Mouse (Mus musculus) MEL (cell line): ENCODE data around the gene Mal. TPM values are rescaled to one million over a fixed set of nuclear protein-coding genes. Genes with fewer than 3 reads are reported as not detected.

Source experiments
- DNase-seq: peaks from one replicate; pipeline ENCODE4 v3.0.0; 2011; ENCODE audit warnings: low read depth, low spot score
- H3K27ac ChIP-seq: 2 replicates; pipeline ENCODE4 v1.5.1; 2012; ENCODE audit warnings: low read depth, mild to moderate bottlenecking, control low read depth, low read length, moderate library complexity; ENCODE audit not compliant: control insufficient read depth
- H3K27me3 ChIP-seq, 2 experiments: fragments of 150-350 bp in 1 of 2; sonication (generic) in 1 of 2; 2 replicates each; pipeline ENCODE4 v1.6.1; 2012; ENCODE audit warnings: low read length in 2 of 2, mild to moderate bottlenecking in 2 of 2, improper control_type of control experiment in 1 of 2, moderate library complexity in 1 of 2; ENCODE audit not compliant: insufficient read depth in 2 of 2, control insufficient read depth in 1 of 2
- H3K36me3 ChIP-seq, 2 experiments: 2 replicates each; pipeline ENCODE4 v1.6.1; 2012 to 2014; ENCODE audit warnings: low read length in 2 of 2, improper control_type of control experiment in 1 of 2, inconsistent platforms in 1 of 2, mild to moderate bottlenecking in 1 of 2; ENCODE audit not compliant: insufficient read depth in 2 of 2, control insufficient read depth in 1 of 2
- H3K4me1 ChIP-seq, 2 experiments: fragments of 150-350 bp in 1 of 2; sonication (generic) in 1 of 2; 2 replicates each; pipeline ENCODE4 v1.6.1; 2012; ENCODE audit warnings: low read length in 2 of 2, improper control_type of control experiment in 1 of 2, mild to moderate bottlenecking in 1 of 2; ENCODE audit not compliant: insufficient read depth in 2 of 2, control insufficient read depth in 1 of 2
- H3K4me3 ChIP-seq, 2 experiments: fragments of 150-350 bp in 1 of 2; sonication (generic) in 1 of 2; 2 replicates each; pipeline ENCODE4 v1.5.1; 2012; ENCODE audit warnings: low read depth in 2 of 2, low read length in 2 of 2, mild to moderate bottlenecking in 2 of 2, moderate library complexity in 2 of 2, control low read depth in 1 of 2, improper control_type of control experiment in 1 of 2; ENCODE audit not compliant: control insufficient read depth in 1 of 2, insufficient read depth in 1 of 2
- H3K79me2 ChIP-seq: 2 replicates; pipeline ENCODE4 v1.6.1; 2012; ENCODE audit warnings: mild to moderate bottlenecking, low read length, moderate library complexity; ENCODE audit not compliant: control insufficient read depth, poor library complexity, insufficient read depth
- H3K9ac ChIP-seq: 2 replicates; pipeline ENCODE4 v1.6.1; 2012; ENCODE audit warnings: low read depth, mild to moderate bottlenecking, control low read depth, low read length, moderate library complexity; ENCODE audit not compliant: control insufficient read depth, poor library complexity, severe bottlenecking
- H3K9me3 ChIP-seq: fragments of 150-350 bp; sonication (generic); replicated peaks from 2 replicates; pipeline ENCODE4 v1.6.1; 2012; ENCODE audit warnings: mild to moderate bottlenecking, low read length, improper control_type of control experiment, moderate library complexity; ENCODE audit not compliant: insufficient read depth
- CTCF ChIP-seq, 3 experiments: IDR thresholded peaks in 2 of 3; conservative IDR thresholded peaks in 1 of 3; 2 replicates each; pipeline ENCODE4 v1.5.1; 2011 to 2012; ENCODE audit warnings: low read length in 3 of 3, low read depth in 2 of 3, mild to moderate bottlenecking in 2 of 3, improper control_type of control experiment in 1 of 3, inconsistent platforms in 1 of 3, mixed read lengths in 1 of 3, moderate library complexity in 1 of 3; ENCODE audit not compliant: control insufficient read depth in 1 of 3, insufficient read depth in 1 of 3, poor library complexity in 1 of 3, severe bottlenecking in 1 of 3
- GABPA ChIP-seq: IDR thresholded peaks from 2 replicates; pipeline ENCODE4 v1.6.1; 2012; ENCODE audit warnings: low read depth, mild to moderate bottlenecking, inconsistent platforms, low read length, improper control_type of control experiment, moderate library complexity
- GATA1 ChIP-seq: IDR thresholded peaks from 2 replicates; pipeline ENCODE4 v1.6.1; 2011; ENCODE audit warnings: low read depth, low read length, improper control_type of control experiment
- HCFC1 ChIP-seq: IDR thresholded peaks from 2 replicates; pipeline ENCODE4 v1.6.1; 2012; ENCODE audit warnings: low read depth, mild to moderate bottlenecking, inconsistent platforms, low read length, improper control_type of control experiment, moderate library complexity
- MAX ChIP-seq: IDR thresholded peaks from 2 replicates; pipeline ENCODE4 v1.6.1; 2011; ENCODE audit warnings: low read length, improper control_type of control experiment
- MXI1 ChIP-seq: IDR thresholded peaks from 2 replicates; pipeline ENCODE4 v1.6.1; 2011; ENCODE audit warnings: mild to moderate bottlenecking, low read depth, low read length, improper control_type of control experiment
- MYC ChIP-seq: IDR thresholded peaks from 2 replicates; pipeline ENCODE4 v1.6.1; 2011; ENCODE audit warnings: low read depth, mild to moderate bottlenecking, low read length, improper control_type of control experiment, moderate library complexity
- NRF1 ChIP-seq: IDR thresholded peaks from 2 replicates; pipeline ENCODE4 v1.6.1; 2014; ENCODE audit warnings: low read depth, mild to moderate bottlenecking, inconsistent platforms, low read length, improper control_type of control experiment, moderate library complexity; ENCODE audit not compliant: poor library complexity, insufficient read depth, severe bottlenecking
- POLR2A ChIP-seq, 2 experiments: IDR thresholded peaks; 2 replicates each; pipeline ENCODE4 v1.6.1; 2011 to 2012; ENCODE audit warnings: low read length in 2 of 2, mild to moderate bottlenecking in 2 of 2, control low read depth in 1 of 2, improper control_type of control experiment in 1 of 2, low read depth in 1 of 2, moderate library complexity in 1 of 2; ENCODE audit not compliant: control insufficient read depth in 1 of 2, insufficient read depth in 1 of 2, poor library complexity in 1 of 2
- RAD21 ChIP-seq: IDR thresholded peaks from 2 replicates; pipeline ENCODE4 v1.6.1; 2011; ENCODE audit warnings: mild to moderate bottlenecking, low read depth, low read length, improper control_type of control experiment
- SMC3 ChIP-seq: IDR thresholded peaks from 2 replicates; pipeline ENCODE4 v1.6.1; 2011; ENCODE audit warnings: low read depth, low read length, improper control_type of control experiment
- TAL1 ChIP-seq: IDR thresholded peaks from 2 replicates; pipeline ENCODE4 v1.6.1; 2012; ENCODE audit warnings: mild to moderate bottlenecking, inconsistent platforms, low read length, moderate library complexity, mixed read lengths
- USF1 ChIP-seq: IDR thresholded peaks from 2 replicates; pipeline ENCODE4 v1.6.1; 2014; ENCODE audit warnings: low read depth, mild to moderate bottlenecking, inconsistent platforms, low read length, improper control_type of control experiment, moderate library complexity
- USF2 ChIP-seq, 2 experiments: IDR thresholded peaks; 2 replicates each; pipeline ENCODE4 v1.6.1; 2011 to 2012; ENCODE audit warnings: improper control_type of control experiment in 2 of 2, low read length in 2 of 2, borderline replicate concordance in 1 of 2, inconsistent platforms in 1 of 2, low read depth in 1 of 2, mild to moderate bottlenecking in 1 of 2; ENCODE audit not compliant: insufficient read depth in 1 of 2
- ZKSCAN1 ChIP-seq: IDR thresholded peaks from 2 replicates; pipeline ENCODE4 v1.6.1; 2012; ENCODE audit warnings: low read depth, mild to moderate bottlenecking, inconsistent platforms, low read length, improper control_type of control experiment, moderate library complexity
- ZNF384 ChIP-seq: IDR thresholded peaks from 2 replicates; pipeline ENCODE4 v1.6.1; 2012; ENCODE audit warnings: low read depth, mild to moderate bottlenecking, inconsistent platforms, low read length, improper control_type of control experiment
- polyA plus RNA-seq, 2 experiments: library from polyadenylated mRNA; stranded (reverse) in 1 of 2; unstranded in 1 of 2; fragments of >175 nt in 1 of 2; fragments of >200 nt in 1 of 2; gene quantifications; 2 replicates each; pipeline versions ENCODE4 v1.2.1 to v1.2.4; 2012; ENCODE audit warnings: low replicate concordance in 2 of 2, low read depth in 1 of 2; ENCODE audit not compliant: insufficient read length in 2 of 2, insufficient read depth in 1 of 2, missing spikeins in 1 of 2
- total RNA-seq: library from RNA; depleted of rRNA; stranded (reverse); fragments of 300-350 nt; gene quantifications from 2 replicates; pipeline ENCODE4 v1.2.3, GENCODE M21; 2012

Gene Mal
- total and polyA plus RNA-seq, 3 experiments = not detected

DNA sequence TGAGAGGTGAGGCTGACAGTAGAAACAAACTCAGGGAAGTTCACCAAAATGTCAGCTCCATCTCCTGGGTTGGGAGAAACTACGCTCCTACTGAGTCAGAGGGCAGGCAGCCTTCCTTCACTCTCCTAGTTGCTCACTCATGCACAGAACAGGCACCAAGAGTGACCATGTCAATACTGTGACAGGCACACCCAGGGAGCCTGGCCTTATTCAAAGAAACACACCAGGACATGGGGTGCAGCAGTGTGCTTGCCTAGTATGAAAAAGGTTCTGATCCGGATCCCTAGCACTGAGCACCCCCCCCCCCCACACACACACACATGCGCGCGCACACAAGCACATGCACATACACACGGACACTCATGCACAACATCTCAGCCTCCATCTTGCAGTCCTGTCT, 8.3 kb downstream of the Mal start:
- Histone ChIP-seq H3K27ac (no peak overlapping the region), H3K4me3 (no peak overlapping the region), H3K9ac (no peak overlapping the region), H3K36me3 (no peaks in the 10 kb centered on the region), H3K27me3 (peaks cover 1 to 9% of the 10 kb centered on the region in 2 experiments; a peak in 3 of 4 replicates), H3K9me3 (no peaks in the 10 kb centered on the region), H3K79me2 (no peaks in the 10 kb centered on the region), H3K4me1 (no peaks in the 10 kb centered on the region)
- no peak for DNase-seq
- TF ChIP-seq HCFC1 = no peak
- no peak for TF ChIP-seq MAX
- no peak for TF ChIP-seq NRF1
- no peak for TF ChIP-seq GATA1

DNA sequence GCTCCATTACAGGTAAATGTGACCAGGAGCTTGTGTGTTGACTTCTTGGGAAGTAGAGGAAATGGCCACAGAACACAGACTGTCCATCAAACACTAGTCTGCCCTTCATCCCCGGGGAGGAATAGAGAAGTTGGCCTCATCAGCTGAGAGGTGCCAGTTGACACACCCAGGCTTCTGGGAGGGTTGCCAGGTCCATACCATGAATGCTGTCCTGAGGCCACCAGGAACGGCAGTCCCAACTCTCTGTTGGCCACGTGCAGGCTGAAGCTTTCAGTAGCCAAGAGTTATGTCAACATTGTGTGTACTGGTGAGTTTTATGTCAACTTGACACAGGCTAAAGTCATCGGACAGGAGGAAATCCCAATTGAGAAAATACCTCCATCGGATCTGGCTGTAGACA, 9.6 kb downstream of the Mal start:
- TF ChIP-seq CTCF (IDR thresholded peaks at IDR 0.05 in 2 of 3, conservative IDR thresholded peaks at IDR 0.05 in 1 of 3; ENCODE audit: control insufficient read depth in 1 of 3, insufficient read depth in 1 of 3, low read depth in 2 of 3, low read length in 3 of 3, poor library complexity in 1 of 3, severe bottlenecking in 1 of 3) (no peak), ZKSCAN1 (no peak), TAL1 (no peak), MXI1 (no peak), SMC3 (no peak), MYC (no peak), RAD21 (no peak), USF2 (IDR thresholded peaks at IDR 0.05; ENCODE audit: borderline replicate concordance in 1 of 2, insufficient read depth in 1 of 2, low read depth in 1 of 2, low read length in 2 of 2) (no peak), USF1 (no peak), POLR2A (IDR thresholded peaks at IDR 0.05; ENCODE audit: control insufficient read depth in 1 of 2, insufficient read depth in 1 of 2, low read depth in 1 of 2, low read length in 2 of 2, poor library complexity in 1 of 2) (no peak), ZNF384 (no peak), GABPA (no peak), HCFC1 (no peak)
- TF ChIP-seq, all 39 proteins: peak for 0
- no peak overlapping the region for H3K9ac ChIP-seq
- H3K4me1 ChIP-seq = no peaks in the 10 kb centered on the region
- no peak for DNase-seq
- no peaks in the 10 kb centered on the region for H3K9me3 ChIP-seq
- no peak overlapping the region for H3K4me3 ChIP-seq
- H3K27me3 ChIP-seq = peaks cover 3 to 13% of the 10 kb centered on the region in 2 experiments; a peak in 3 of 4 replicates
- H3K27ac ChIP-seq = no peak overlapping the region
- H3K79me2 ChIP-seq = no peaks in the 10 kb centered on the region
- H3K36me3 ChIP-seq = no peaks in the 10 kb centered on the region
